Mouse (Mus musculus): ENCODE results near the gene Rilp.

GRCm38 (mm10) chr11:75540209-75540608 lies 30.3 kb downstream of the Rilp start:
- TF ChIP-seq CTCF (IDR thresholded peaks at IDR 0.05; ENCODE audit: low read depth, low read length) (no peak), POLR2A (IDR thresholded peaks at IDR 0.05; ENCODE audit: extremely low read depth, insufficient read depth, low read length) (no peak)

Data from liver, adult 2 months (tissue).